Mouse (Mus musculus): ENCODE measurements at regions not wholly inside any gene's neighbourhood (a gene's known extent, or its start where the extent isn't known, plus 50 kb on each side); places are given as distances from the start of the nearest gene placed in this dataset.

DNA sequence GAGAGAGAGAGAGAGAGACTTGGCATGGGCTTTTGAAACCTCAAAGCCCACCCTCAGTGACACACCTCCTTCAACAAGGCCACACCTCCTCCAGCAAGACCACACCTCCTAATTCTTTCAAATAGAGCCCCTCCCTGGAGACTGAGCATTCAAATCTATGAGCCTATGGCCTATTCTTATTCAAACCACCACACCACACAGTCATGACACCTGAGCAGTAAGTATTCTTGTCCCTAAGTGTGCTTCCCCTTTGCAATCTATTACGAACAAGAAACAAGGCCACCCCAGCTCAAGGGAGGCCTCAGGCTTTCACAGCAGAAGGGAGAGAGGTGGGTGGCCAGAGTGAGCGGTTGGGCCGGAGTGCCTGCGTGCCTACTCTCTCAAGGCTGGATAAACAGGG lies 284.9 kb upstream of the Kcnab2 start:
- TF ChIP-seq CHD2 (IDR thresholded peaks at IDR 0.05; ENCODE audit: low read length) (no peak), POLR2A (IDR thresholded peaks at IDR 0.05; ENCODE audit: low read depth, low read length) (no peak), MAX (IDR thresholded peaks at IDR 0.05; ENCODE audit: low read length) (no peak), BHLHE40 (IDR thresholded peaks at IDR 0.05; ENCODE audit: low read depth, low read length) (no peak), ELF1 (IDR thresholded peaks at IDR 0.05; ENCODE audit: low read depth, low read length) (no peak), MYC (IDR thresholded peaks at IDR 0.05; ENCODE audit: low read depth, low read length) (no peak), USF1 (IDR thresholded peaks at IDR 0.05; ENCODE audit: low read depth, low read length) (no peak), NRF1 (IDR thresholded peaks at IDR 0.05; ENCODE audit: low read depth, low read length) (no peak), RCOR1 (conservative IDR thresholded peaks at IDR 0.05; ENCODE audit: low read depth, low read length) (no peak), ZC3H11A (IDR thresholded peaks at IDR 0.05; ENCODE audit: low read depth, low read length) (no peak)
